Mouse (Mus musculus) liver, postnatal 0 days (tissue): ENCODE results near the gene Bsph2.

Experiments
- CTCF ChIP-seq: sonication (generic); IDR thresholded peaks from 2 replicates; pipeline ENCODE4 v1.5.1; 2016; ENCODE audit warnings: antibody characterized with exemption, low read depth
- EP300 ChIP-seq: IDR thresholded peaks from 2 replicates; pipeline ENCODE4 v1.6.1; 2016; ENCODE audit warnings: antibody characterized with exemption, low read depth, mild to moderate bottlenecking

DNA sequence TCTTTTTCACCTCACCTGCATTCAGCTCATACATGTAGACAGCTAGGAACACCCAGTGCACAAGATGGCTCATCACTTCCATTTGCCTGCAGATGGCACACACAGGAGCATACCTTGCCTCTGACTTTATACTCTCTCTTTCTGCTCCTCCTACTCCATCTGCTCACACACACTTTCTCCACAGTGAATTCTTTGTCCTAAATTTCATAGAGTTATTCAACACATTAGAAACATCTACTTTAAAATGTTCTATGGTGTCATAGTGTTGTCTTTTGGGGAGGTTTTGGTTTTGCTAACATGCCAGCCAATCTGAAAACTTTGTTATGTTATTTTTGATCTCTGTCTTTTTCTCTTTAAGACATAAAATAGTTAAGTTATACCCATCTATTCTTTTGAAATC lies at the start of gene Bsph2:
- TF ChIP-seq CTCF, result no peak
- no peak for TF ChIP-seq EP300
